Mouse (Mus musculus): Measurements from ENCODE around the gene Mvb12a. TPM values are rescaled to one million over a fixed set of nuclear protein-coding genes. Genes with fewer than 3 reads are reported as not detected.
"Not testable (repeated sequence)": the region's sequence is repeated elsewhere in the genome, so short reads cannot be mapped to it uniquely, and the experiment has no call there.

The Mvb12a gene
- total RNA-seq, 2 experiments from 2014 or later = 30.3 to 33.1 TPM

DNA sequence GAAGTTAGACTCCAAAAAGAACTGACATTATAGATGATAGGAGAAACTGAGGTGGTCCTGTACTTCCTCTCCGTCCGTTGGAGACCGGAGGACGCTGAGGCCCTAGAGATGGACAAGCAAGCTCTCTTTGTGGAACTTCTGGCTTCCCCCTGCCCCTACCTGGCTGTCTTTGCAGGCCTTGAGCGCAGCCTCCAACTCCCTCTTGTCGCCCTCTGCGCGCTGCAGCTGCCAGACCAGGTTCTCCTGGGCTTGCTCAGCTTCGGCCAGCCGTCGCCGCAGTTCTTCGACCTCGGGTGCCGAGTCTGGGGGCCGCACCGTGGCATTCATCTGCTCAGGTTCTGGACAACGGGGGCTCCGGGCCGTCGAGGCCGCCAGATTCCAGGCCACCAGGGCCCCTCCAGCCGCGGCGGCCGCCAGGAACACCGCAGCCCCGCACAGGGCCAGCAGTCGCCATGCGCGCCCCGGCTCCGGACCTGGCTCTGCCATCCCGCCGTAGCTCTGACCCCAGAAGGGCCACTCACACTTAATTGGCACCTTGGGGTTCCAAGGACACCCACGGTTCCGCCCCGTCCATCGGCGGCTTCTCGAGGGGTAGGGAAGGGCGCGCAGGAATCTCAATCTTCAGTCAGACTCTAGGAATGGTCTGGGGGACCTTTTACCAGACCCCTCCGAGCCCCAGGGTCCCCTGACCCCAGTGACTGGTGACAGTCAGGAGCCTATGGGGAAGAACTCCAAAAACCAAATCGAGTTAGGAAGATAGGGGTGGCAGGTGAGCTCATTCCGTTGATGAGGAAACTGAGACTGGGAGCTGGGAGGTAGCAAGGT is 17.3 kb upstream of the Mvb12a start, which contains the start of gene Ccdc194:
Gene Ccdc194 (minus strand): TSS at position 486 of the 825 bp plus-strand sequence.
- no peak for DNase-seq (ENCODE audit: low spot score in 2 of 2)

- DNase-seq (ENCODE audit: low spot score in 2 of 2) = no peak
These were observed 16.4 kb upstream of the Mvb12a start for GRCm38 (mm10) chr8:71526272-71526671.

DNA sequence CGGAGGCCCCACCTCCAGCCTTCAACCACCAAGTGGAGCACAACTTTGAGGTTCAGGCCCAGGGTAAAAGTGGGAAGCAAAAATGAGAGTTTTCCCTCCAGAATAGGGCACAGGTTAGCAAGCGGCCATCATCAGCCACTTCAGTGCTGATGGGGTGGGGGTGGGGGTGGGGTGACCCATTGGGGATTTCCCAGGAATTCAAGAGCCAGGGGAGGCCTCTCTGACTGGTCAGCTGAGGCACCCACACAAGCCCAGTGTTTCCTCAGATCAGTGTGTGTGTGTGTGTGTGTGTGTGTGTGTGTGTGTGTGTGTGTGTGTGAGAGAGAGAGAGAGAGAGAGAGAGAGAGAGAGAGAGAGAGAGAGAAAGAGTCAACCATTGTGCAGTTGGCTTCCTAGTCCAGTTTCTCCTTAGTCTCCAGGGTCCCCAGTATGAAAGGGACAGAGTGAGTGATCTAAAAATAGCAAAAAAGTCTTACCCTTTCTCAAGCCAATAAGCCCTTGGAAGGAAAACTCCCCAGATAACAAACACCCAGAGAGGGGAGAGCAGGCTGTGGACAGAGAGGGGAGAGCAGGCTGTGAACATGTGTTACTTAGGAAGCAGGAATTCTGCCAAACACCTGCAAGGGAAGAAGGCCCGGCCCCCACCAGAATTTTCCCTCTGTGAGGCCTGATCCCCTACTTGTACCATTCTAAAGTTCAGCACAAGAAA is 15.4 kb upstream of the Mvb12a start:
- no peak for DNase-seq (ENCODE audit: low spot score in 2 of 2)

- no peak for DNase-seq (ENCODE audit: low spot score in 2 of 2)
These were observed 14.2 kb upstream of the Mvb12a start for GRCm38 (mm10) chr8:71528362-71529073.

GRCm38 (mm10) chr8:71530735-71531467 is 11.8 kb upstream of the Mvb12a start:
- DNase-seq (ENCODE audit: low spot score in 2 of 2) = not testable (repeated sequence)

DNA sequence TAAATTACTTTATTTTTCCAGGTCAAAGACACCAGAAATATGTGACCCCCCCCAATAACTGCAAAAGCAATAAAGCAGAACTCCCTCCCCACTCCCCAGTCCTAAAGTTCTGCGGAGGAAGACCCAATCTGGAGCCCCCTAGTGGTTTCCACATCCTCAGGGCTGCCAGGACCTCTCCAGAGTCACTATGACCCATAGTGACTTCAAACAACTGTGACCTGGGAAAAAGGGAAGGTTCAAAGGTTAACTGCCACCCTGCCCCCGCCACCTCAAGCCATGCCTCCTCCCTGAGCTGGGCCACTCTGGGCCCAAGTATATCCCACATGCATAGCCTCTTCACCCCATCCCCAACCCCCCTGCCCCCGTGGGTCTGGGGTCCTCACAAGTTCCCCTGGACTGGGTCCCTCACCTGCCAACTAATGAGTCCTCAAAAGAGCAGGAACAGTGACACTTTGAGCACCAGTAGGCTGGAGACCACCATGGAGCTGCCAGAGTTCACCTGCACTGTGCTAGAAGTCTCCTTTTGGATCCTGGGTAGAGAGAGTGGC is 8.4 kb upstream of the Mvb12a start:
- no peak for DNase-seq (ENCODE audit: low spot score in 2 of 2)

DNA sequence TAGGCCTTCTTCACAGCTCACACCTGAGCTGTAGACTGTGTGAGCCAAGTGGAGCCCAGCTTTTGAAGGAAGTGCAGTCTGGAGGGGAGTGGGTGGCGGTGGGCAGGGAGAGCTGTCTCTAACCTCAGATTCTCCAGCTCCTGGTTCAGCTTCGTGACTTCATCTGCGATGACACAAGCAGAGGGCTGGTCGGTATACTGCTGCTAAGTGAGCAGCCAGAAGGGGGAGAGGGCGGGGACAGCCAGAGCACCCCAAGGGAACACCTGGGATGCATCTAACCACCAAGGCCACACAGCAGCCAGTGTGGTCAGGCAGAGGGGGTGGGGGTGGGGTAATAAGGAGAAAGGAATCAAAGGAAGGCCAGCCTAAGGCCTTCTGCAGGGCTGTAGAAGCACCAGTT is 7.1 kb upstream of the Mvb12a start:
- DNase-seq (ENCODE audit: low spot score in 2 of 2) = no peak

DNA sequence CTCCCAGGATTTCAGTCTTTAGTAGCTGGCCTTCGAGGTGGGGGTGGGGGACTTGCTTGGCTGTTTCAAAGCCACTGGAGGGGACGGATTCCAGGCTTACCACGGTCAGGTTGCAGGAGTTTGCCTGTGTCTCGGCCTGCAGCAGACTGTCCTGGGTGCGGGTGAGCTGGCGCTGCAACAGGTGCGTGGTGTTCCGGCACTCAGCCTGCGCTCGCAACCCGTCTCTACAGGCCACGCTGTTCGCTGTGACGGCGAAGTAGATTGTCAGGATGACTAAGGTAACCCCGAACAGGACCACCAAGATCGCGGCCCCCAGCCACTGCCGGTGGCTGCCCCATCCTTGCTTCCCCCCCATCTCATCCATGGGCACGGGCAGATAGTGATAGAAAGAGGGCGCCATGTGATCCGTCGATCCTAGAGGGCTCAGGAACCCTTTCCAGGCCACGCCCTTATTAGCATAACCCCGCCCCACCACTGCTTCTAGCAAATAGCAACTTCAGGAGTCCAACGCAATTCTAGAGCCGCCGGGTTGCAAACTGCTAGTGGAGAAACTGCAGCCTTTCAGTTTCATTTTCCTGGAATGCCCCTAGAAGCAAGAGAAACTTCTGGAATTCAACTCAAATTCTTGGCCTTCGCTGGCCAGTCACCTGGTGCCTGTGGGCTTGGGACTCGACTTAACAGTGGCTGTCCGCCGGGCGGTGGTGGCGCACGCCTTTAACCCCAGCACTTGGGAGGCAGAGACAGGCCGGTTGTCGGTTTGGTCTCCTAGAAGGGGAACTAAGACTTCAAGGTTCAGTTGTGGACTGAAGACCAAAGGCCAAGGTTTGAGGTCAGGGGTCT is 5.5 kb upstream of the Mvb12a start, which contains the start of gene Bst2:
Gene Bst2 (minus strand): TSS at position 429 of the 840 bp plus-strand sequence.
- DNase-seq (ENCODE audit: low spot score in 2 of 2) = peak; percentile 58 to 85

DNA sequence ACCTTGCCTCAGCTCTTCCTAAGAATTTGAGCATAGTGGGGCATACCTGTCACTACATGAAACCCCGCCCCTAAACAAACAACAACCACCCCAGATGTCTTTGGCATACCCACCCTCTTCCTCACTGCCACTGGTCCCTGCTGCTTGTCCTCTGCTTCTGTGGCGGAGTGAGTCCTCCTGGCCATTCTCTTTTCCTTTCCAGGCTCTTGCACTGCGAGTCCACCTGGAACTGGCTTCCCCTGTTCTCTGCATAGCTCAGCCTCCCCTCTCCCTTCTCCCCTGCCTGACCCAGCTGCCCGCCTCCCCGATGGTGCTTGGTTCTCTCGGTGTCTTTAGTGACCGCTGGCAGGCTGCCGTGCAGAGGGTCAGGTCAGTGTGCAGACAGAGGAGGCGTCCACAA is 1.0 kb downstream of the Mvb12a start:
- no peak for DNase-seq (ENCODE audit: low spot score in 2 of 2)

GRCm38 (mm10) chr8:71545053-71545452 is 2.3 kb downstream of the Mvb12a start:
- DNase-seq (ENCODE audit: low spot score in 2 of 2) = no peak

- no peak for DNase-seq (ENCODE audit: low spot score in 2 of 2)
These were observed 4.9 kb downstream of the Mvb12a start for GRCm38 (mm10) chr8:71547590-71547989.

DNA sequence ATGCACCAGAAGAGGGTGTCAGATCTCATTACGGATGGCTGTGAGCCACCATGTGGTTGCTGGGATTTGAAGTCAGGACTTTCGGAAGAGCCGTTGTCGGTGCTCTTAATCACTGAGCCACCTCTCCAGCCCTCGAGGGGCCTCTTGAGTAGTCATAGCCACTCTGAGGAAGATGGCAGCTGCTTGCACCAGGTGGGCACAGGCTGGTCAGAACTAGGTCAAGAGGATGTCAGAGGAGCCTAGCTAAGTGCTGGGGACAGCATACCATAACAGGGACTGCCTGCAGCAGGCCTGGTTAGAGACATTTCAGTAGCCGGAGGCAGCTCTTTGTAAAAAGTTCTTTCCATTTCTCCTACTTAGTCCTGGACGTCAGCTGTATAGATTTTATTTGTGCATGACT is 8.0 kb downstream of the Mvb12a start:
- no peak for DNase-seq (ENCODE audit: low spot score in 2 of 2)

DNA sequence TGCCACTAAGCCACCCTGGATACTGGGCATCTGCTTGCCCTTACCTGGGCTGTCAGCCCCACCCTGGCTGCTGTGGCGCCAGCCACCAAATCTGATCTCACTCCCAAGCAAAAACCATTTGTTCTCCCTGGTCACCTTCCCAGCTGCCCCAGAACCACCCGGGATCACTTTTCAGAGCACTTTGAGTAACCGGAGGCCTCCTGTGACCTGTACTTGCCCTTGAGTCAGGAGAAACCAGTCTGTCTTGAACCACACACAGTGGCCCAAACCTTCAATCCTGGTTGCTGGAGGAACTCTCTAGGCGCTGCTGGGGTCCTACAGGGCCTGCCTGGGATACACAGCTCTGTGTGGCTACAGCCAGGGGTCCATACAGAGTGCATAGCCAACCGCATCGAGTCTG is 10.0 kb downstream of the Mvb12a start:
- DNase-seq (ENCODE audit: low spot score in 2 of 2) = no peak

GRCm38 (mm10) chr8:71554001-71554400 is 11.3 kb downstream of the Mvb12a start:
- DNase-seq (ENCODE audit: low spot score in 2 of 2) = no peak

DNA sequence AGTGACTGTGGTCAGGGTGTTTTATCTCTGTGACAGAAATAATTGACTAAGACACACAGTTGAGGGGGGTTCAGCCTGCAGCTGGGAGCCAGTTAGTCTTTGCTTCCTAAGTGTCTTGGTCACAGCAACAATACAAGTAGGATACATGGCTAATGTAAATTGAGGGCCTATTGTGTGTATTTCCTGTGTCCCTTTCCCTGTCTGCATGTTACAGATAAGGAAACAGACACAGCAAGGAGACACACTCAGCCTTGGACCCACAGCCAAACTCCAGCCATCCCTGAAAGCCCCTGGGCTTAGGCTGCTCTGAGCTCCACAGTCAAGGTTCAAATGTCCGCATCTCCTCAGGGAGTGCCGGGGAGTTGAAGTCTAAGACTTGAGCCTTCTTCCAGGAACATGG is 11.9 kb downstream of the Mvb12a start:
- no peak for DNase-seq (ENCODE audit: low spot score in 2 of 2)

DNA sequence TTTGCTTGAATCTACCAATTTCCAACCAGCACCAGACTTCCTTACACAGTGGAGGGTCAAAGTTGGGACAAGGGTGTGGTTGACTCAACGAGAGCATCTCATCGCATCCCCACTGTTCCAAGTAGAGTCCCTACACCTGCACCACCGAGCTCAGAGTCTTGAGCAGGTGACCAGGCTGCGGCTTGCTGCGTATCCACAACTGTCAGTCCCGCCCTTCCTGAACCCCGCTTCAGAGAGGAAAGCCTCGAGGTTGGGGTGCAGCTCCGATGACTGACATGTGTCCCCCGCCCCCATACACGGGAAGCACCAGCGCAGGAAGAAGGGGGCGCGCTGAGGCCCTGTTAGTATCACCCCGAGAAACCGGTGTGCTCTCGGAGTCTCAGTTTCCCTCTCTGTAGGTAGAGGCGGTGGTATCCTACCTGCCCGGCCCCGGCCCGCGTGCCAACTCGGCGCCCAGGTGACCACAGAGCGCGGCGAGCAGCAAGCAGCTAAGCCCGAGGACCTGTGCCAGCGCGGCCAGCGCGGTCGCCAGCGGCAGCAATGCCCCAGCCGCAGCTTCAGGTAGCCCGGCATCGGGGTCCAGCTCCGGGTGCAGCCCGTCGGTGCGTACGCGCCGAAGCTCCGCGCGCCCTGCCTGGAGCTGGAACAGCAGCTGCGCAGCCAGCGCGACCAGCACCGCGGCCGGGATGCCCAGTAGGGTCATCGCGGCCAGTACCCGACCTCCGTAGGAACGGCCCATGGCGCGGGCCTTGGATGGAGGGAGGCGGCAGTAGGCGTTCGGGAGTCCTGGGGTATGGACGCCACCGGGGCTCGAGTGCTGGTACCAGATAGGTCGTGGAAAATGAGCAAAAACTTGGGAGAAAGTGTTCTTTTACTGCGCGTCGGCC is 15.6 kb downstream of the Mvb12a start, which contains the start of gene Tmem221:
Gene Tmem221 (minus strand): TSS at position 801 of the 887 bp plus-strand sequence.
- DNase-seq (ENCODE audit: low spot score in 2 of 2) = no peak

DNA sequence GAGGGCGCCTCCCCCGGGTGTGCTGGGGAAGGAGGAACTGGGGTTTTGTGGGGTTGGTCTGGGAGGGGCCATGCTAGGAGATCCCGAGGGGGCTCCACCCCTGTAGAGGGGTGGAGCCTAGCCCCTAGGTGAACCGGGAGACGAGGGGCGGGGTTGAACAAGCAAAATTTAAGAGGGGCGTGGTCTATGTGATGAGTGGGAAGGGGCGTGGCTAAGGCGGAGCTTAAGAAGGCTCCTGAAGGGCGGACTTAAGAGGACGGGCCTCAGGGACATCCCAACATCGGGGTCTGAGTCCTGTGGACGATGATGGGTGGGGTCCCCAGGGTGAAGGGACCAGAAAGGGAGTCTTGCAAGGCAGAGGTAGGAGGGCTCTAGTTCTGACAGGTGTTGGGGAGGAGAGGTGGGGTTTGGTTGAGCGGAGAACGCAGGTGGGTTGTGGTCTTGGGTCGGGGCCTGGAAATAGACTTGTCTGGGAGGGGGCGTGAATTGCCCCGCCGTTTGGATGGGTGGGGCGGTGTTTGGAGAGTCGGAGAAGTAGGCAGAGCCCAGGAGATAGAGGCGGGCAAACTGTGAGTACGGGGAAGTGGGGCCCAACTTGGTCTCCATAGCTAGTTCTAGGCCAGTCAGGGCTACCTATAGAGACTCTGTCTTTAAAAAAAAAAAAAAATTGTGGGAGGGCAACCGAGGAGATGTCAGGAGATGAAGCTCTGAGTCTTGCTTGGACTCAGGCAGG is 16.4 kb downstream of the Mvb12a start:
- DNase-seq (ENCODE audit: low spot score in 2 of 2) = no peak

- no peak for DNase-seq (ENCODE audit: low spot score in 2 of 2)
These were observed 17.3 kb downstream of the Mvb12a start for GRCm38 (mm10) chr8:71560071-71560470.
